Mouse (Mus musculus) heart, postnatal 0 days (tissue): ENCODE data around the gene Tbxas1.

Source experiments
- CTCF ChIP-seq: IDR thresholded peaks from 2 replicates; pipeline ENCODE4 v1.5.1; 2016; ENCODE audit warnings: antibody characterized with exemption, control low read depth, low read depth
- EP300 ChIP-seq: IDR thresholded peaks from 2 replicates; pipeline ENCODE4 v1.6.1; 2016; ENCODE audit warnings: antibody characterized with exemption, low read depth

DNA sequence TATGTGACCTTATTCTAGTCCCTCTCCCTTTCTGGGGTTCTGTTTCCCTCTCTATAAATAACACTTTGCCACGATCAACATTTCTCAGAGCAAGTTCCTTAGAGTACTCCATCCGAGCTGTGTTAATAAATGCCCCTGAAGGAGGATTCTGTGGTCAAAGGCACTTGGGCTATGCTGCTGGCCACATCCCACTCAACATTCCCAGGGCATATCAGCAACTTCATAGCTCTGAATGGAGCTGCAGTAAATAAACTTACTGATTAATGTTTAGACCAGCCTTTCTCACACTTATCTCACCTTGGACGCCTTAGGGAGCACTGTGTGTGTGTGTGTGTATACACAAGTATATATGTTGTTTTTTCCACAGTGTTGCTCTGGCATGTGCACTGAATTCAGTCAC, 42.2 kb downstream of the Tbxas1 start:
- TF ChIP-seq EP300 (no peak), CTCF (no peak)
